Mouse (Mus musculus) lung, postnatal 10 days (tissue): Measurements from ENCODE around the gene Plagl2.

ENCODE experiments used
- DNase-seq: peaks from one replicate; pipeline ENCODE4 v3.0.0; 2021

The Plagl2 gene

GRCm38 (mm10) chr2:153187848-153188247, 53.4 kb downstream of the Plagl2 start:
- no peak for DNase-seq

DNA sequence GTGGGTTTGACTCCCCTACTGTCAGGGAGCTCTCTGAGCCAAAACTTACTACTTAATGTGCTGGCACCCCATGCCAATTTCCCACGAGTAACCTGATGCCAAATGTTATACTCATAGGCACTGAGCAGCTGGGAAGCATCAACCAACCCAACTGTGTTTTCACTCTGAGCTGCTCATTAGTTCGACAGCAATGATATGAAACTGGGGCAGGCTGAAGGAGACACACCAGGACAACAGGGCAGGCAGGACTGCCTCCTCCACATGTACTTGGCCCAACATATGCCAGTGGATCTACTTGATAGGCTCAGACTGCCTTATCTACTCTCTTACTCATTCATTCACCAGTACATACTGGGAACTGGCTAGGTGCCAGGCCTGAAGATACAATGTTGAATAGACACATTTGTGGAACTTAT, 55.0 kb downstream of the Plagl2 start:
- DNase-seq, result peak; percentile 36

DNA sequence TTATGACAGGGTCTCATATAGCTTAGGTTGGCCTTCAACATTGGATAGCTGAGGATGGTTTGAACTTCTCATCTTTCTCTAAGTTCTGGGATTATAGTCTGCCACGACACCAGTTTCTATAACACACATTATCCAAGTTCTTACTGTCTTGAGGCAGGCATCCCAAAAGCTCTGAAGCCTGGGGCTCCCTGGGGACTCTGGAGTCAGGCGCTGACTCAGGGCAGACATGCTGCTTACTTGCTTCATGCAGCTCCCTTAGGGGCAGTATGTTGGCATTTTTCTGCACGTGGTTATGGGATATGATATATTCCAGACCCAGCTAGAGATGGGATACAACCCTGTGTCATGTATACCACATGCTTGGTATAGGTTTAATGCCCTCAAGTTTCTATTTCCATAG, 61.3 kb downstream of the Plagl2 start:
- DNase-seq, result no peak

GRCm38 (mm10) chr2:153179126-153179860, 61.9 kb downstream of the Plagl2 start:
- no peak for DNase-seq
